Mouse (Mus musculus): ENCODE measurements around the gene Stoml2. TPM values are rescaled to one million over a fixed set of nuclear protein-coding genes. Genes with fewer than 3 reads are reported as not detected.

Gene Stoml2
- polyA plus RNA-seq (2015; fragmentation: Nextera tagmentation; extraction: Ambion mirVana): 363 and 374 TPM in 2 replicates

DNA sequence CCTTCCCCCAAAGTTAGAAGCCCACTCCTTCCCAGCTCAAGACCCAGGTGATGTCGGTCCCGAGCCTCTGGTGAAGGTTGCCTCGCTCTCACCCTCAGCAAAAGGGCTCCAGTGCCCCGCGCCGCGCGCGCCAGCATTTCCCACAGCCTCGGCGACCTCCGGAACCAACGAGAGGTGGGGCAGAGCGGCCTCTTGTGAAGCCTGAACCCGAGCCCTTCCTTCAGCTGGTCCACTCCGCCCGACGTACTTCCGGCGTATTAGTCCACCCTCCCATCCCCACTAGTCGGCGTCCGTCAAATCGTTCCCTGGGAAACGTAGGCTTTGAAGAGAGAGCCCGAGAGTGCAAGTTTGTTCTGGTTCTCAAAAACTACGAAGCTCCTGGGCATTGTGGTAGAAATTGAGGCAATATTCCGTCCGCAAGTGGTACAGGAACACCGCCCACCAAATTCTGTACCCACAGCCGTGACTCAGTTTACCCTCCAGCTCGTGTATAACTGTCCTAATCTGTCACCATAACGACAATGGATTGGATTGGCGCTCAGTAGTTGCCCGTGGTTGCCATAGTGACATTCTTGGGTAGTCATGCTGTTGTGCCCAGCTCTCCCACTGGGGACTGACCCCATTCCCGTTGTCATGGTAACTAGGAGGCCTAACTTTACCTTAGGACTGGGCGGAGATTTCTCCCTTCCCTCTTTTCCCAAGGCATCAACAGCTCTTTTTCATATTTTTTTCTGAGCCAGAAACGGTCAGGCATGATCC is at the start of gene Stoml2:
Gene Stoml2, minus strand, starts transcription at position 474 of the 759 bp plus-strand sequence.
- no peaks in the 10 kb centered on the region for H3K27me3 ChIP-seq (ENCODE audit: insufficient read depth, low read length)
- peak within 1 kb of the TSS; percentile 88 for H3K4me3 ChIP-seq (ENCODE audit: low read length)
- H3K4me1 ChIP-seq (ENCODE audit: insufficient read depth, low read length): peaks cover 14% of the 10 kb centered on the region
- peak; percentile 97 for ATAC-seq (ENCODE audit: low FRiP score, low TSS enrichment)
- peak within 1 kb of the TSS; percentile 96 for H3K9ac ChIP-seq (replicated peaks; ENCODE audit: low read length)
- H3K27ac ChIP-seq (ENCODE audit: low read length): peak within 1 kb of the TSS; percentile 93
- H3K36me3 ChIP-seq (ENCODE audit: insufficient read depth, low read length): peaks cover 44% of the 10 kb centered on the region
- peak within 1 kb of the TSS; percentile 92 for H3K4me2 ChIP-seq (replicated peaks; ENCODE audit: low read depth, low read length)
- no peaks in the 10 kb centered on the region for H3K9me3 ChIP-seq (ENCODE audit: low read length)
- WGBS: under 1% methylated on average over 38 of the region's 38 CpGs

DNA sequence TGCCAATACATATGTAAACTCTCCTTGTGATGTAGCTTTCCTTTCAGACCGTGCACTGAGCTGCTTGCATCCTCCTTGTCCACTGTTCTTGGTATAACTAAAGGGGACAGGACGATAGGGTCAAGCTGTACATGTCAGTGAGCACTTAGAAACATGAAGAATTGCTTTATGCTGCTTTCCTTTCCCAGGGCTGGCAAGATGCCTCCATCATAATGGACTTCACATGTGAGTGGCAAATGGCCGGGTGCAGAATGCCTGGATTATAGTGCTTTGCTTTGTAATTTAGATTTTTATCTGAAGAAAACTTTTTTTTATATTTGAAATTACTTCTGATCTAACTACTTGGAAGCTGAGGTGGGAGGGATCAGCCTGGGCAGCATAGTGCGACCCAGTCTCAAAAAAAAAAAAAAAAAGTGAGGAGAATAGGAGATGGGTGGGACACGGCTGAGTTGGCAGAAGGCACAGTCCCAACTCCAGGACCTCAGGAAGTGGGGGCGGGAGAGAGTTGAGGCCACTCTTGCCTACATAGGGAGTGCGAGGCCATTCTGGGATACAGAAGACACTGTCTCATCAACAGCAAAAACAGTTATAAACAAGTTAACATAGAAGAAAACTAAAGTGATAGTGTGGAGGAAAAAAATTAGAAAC is 46.7 kb upstream of the Stoml2 start:
- Histone ChIP-seq H3K27ac (ENCODE audit: low read length) (no peak overlapping the region), H3K4me1 (ENCODE audit: insufficient read depth, low read length) (peaks cover 6% of the 10 kb centered on the region; the same call in 1 of the 2 replicates), H3K27me3 (ENCODE audit: insufficient read depth, low read length) (no peaks in the 10 kb centered on the region), H3K36me3 (ENCODE audit: insufficient read depth, low read length) (no peaks in the 10 kb centered on the region), H3K9ac (replicated peaks; ENCODE audit: low read length) (no peak overlapping the region), H3K4me2 (replicated peaks; ENCODE audit: low read depth, low read length) (no peak overlapping the region), H3K4me3 (ENCODE audit: low read length) (no peak overlapping the region), H3K9me3 (ENCODE audit: low read length) (no peaks in the 10 kb centered on the region)
- WGBS: 24% methylated on average over 7 of the region's 7 CpGs
- peak; percentile 65 for ATAC-seq (ENCODE audit: low FRiP score, low TSS enrichment)

DNA sequence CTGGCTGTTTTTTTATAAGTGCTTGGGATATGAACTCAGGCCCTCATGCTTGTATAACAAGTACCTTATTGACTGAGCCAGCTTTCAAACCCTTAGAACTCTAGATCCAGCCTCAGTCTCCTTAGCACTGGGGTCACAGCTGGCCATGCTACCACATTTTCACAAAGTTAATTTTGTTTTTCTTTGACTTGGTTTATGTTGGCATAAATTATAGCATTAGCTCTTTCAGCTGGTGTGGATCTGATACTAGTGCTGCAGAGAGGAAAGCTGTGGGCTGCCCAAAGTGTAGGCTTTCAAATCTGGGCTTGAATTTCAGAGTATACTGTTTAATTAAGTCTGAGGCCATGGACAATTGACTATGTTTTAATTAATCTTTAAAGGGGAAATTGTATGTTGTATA is 43.4 kb upstream of the Stoml2 start:
- Histone ChIP-seq H3K27ac (ENCODE audit: low read length) (no peak overlapping the region), H3K4me1 (ENCODE audit: insufficient read depth, low read length) (peaks cover 6% of the 10 kb centered on the region; the same call in 1 of the 2 replicates), H3K9ac (replicated peaks; ENCODE audit: low read length) (no peak overlapping the region), H3K9me3 (ENCODE audit: low read length) (no peaks in the 10 kb centered on the region), H3K27me3 (ENCODE audit: insufficient read depth, low read length) (no peaks in the 10 kb centered on the region), H3K4me2 (replicated peaks; ENCODE audit: low read depth, low read length) (no peak overlapping the region), H3K4me3 (ENCODE audit: low read length) (no peak overlapping the region), H3K36me3 (ENCODE audit: insufficient read depth, low read length) (no peaks in the 10 kb centered on the region)
- ATAC-seq (ENCODE audit: low FRiP score, low TSS enrichment): peak; percentile 59; the same call in 1 of the 2 replicates

DNA sequence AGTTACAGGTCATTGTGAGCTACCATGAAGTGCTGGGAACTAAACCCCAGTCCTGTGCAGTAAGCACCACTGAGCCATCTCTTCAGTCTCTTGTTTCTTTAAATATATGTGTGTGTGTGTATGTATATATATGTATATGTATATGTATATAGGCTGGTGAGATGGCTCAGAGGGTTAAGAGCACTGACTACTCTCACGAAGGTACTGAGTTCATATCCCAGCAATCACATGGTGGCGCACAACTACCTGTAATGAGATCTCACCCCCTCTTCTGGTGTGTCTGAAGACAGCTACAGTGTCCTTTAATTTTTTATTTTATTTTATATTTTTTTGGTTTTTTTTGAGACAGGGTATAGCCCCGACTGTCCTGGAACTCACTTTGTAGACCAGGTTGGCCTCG is 34.0 kb upstream of the Stoml2 start:
- no peaks in the 10 kb centered on the region for H3K27me3 ChIP-seq (ENCODE audit: insufficient read depth, low read length)
- no peak overlapping the region for H3K27ac ChIP-seq (ENCODE audit: low read length)
- no peak overlapping the region for H3K4me2 ChIP-seq (replicated peaks; ENCODE audit: low read depth, low read length)
- ATAC-seq (ENCODE audit: low FRiP score, low TSS enrichment): no peak
- no peak overlapping the region for H3K4me3 ChIP-seq (ENCODE audit: low read length)
- H3K36me3 ChIP-seq (ENCODE audit: insufficient read depth, low read length): no peaks in the 10 kb centered on the region
- no peak overlapping the region for H3K9ac ChIP-seq (replicated peaks; ENCODE audit: low read length)
- no peaks in the 10 kb centered on the region for H3K9me3 ChIP-seq (ENCODE audit: low read length)
- 93% methylated on average over 4 of the region's 4 CpGs for WGBS
- peaks cover 2% of the 10 kb centered on the region; the same call in 1 of the 2 replicates for H3K4me1 ChIP-seq (ENCODE audit: insufficient read depth, low read length)

DNA sequence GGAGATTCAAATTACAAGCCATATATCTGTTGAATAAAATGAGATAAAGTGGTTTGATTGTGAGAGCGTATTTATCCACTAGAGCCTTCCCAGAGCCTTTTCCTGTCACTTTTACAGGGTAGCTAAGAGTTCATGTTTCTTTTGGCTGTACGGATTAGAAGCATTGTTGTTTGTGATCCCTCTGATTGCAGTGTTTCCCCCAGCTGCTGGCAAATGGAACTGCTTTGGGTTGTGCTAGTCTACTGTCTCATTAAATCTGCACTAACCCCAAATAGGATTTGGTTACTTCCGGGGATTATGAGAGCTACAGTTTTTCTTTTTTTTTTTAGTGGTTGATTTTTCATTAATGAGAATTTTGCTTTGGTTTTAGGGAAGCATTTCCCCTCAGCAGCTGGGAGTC is 28.8 kb upstream of the Stoml2 start:
- Histone ChIP-seq H3K4me1 (ENCODE audit: insufficient read depth, low read length) (peaks cover 16% of the 10 kb centered on the region; the same call in 1 of the 2 replicates), H3K27me3 (ENCODE audit: insufficient read depth, low read length) (no peaks in the 10 kb centered on the region), H3K36me3 (ENCODE audit: insufficient read depth, low read length) (no peaks in the 10 kb centered on the region), H3K9me3 (ENCODE audit: low read length) (no peaks in the 10 kb centered on the region), H3K4me3 (ENCODE audit: low read length) (no peak overlapping the region; the same call in 1 of the 2 replicates), H3K4me2 (replicated peaks; ENCODE audit: low read depth, low read length) (no peak overlapping the region), H3K27ac (ENCODE audit: low read length) (no peak overlapping the region), H3K9ac (replicated peaks; ENCODE audit: low read length) (no peak overlapping the region)
- no peak for ATAC-seq (ENCODE audit: low FRiP score, low TSS enrichment)
- WGBS: 25% methylated on average over 3 of the region's 3 CpGs

DNA sequence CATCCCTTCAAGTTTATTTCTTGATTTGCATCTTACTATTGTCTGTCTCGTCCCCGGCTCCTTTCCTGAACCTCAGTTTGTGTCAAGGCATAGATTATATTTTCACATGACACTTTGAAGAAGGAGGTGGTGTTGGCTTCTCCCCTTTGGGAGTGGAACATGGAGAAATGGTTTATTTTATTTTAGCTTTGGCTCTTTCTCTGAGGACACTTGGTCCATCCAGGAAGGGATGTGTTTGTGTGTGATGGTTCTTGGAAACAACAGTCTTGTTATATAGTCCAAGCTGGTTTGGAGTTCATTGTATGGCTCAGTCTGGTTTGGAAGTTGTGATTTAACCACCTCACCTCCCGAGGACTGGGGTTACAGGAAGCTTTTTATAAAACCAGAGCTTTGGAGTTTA is 28.2 kb upstream of the Stoml2 start:
- H3K9me3 ChIP-seq (ENCODE audit: low read length): no peaks in the 10 kb centered on the region
- 33% methylated on average over 3 of the region's 3 CpGs for WGBS
- H3K4me1 ChIP-seq (ENCODE audit: insufficient read depth, low read length): peaks cover 16% of the 10 kb centered on the region; the same call in 1 of the 2 replicates
- peak overlapping the region; percentile 90 for H3K4me2 ChIP-seq (replicated peaks; ENCODE audit: low read depth, low read length)
- H3K27me3 ChIP-seq (ENCODE audit: insufficient read depth, low read length): no peaks in the 10 kb centered on the region
- H3K27ac ChIP-seq (ENCODE audit: low read length): no peak overlapping the region
- no peak overlapping the region for H3K9ac ChIP-seq (replicated peaks; ENCODE audit: low read length)
- ATAC-seq (ENCODE audit: low FRiP score, low TSS enrichment): no peak
- peak overlapping the region; percentile 80 for H3K4me3 ChIP-seq (ENCODE audit: low read length)
- H3K36me3 ChIP-seq (ENCODE audit: insufficient read depth, low read length): no peaks in the 10 kb centered on the region

DNA sequence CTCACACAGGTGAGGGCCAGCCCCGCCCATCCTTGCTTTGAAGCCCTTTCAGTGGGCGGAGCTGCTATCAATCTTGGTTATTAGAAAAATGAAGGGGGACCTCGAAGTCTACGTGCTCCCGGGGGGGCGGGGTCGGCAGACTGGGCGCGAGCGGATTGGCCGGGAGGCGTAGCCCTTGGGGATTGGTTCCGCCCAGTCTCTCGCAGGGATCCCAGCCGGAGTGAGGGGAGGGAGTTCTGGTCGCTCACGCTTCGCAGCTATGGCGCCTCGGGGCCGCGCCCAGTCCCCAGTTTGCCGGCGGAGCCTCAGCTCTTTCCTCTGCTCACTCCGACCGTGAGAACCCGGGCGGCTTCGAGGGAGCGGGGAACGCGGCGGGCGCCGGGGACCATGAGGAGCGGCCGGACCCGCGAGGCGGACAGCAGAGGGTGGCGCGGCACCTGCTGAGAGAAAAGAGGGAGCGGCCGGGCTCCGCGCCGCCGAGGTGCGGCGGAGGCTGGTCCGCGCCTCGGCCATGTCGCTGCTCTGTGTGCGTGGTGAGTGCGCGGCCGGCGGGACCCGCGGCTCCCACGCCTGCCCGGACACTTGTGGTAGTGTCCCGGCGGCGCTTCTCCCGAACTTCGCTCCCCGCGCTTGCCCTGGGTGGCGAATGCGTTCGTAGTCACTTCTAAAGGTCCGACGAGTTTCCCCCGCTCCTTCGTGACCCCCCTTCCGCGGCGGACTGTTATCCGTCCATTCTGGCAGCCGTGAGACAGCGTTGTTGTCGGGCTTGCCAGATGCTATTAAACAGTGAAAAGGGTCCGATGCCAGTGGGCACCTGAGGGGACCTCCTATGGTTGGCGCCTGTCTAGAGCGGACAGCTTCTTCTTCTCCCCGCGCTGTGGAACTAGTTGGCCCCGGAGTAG is 27.5 kb upstream of the Stoml2 start, which contains the start of gene Unc13b:
Gene Unc13b, plus strand, starts transcription at position 201 of the 902 bp plus-strand sequence.
- peak within 1 kb of the TSS; percentile 90 for H3K4me2 ChIP-seq (replicated peaks; ENCODE audit: low read depth, low read length)
- peak within 1 kb of the TSS; percentile 68 for H3K27ac ChIP-seq (ENCODE audit: low read length)
- no peaks in the 10 kb centered on the region for H3K36me3 ChIP-seq (ENCODE audit: insufficient read depth, low read length)
- no peaks in the 10 kb centered on the region for H3K9me3 ChIP-seq (ENCODE audit: low read length)
- peak within 1 kb of the TSS; percentile 79 for H3K9ac ChIP-seq (replicated peaks; ENCODE audit: low read length)
- no peaks in the 10 kb centered on the region for H3K27me3 ChIP-seq (ENCODE audit: insufficient read depth, low read length)
- WGBS: 1% methylated on average over 90 of the region's 90 CpGs
- peaks cover 16% of the 10 kb centered on the region; the same call in 1 of the 2 replicates for H3K4me1 ChIP-seq (ENCODE audit: insufficient read depth, low read length)
- peak within 1 kb of the TSS; percentile 80 for H3K4me3 ChIP-seq (ENCODE audit: low read length)
- ATAC-seq (ENCODE audit: low FRiP score, low TSS enrichment): peak; percentile 96

DNA sequence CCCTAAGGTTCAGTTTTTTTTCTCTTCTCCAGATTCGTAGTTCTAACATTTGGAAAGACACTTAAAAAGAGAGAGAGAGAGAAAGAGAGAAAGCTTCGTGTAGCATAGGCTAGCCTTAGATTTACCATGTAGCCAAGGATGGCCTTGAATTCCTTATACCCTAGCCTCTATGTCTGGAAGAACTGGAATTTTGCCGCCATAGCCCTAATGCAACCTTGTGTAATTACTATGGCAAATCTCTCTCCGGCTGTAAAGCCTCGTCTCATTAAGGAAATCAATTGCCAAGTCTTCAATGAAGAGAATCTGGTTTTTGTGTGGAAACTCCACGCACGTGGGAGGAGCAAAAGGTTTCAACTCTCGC is 26.9 kb upstream of the Stoml2 start:
- H3K27ac ChIP-seq (ENCODE audit: low read length): no peak overlapping the region
- no peak overlapping the region for H3K9ac ChIP-seq (replicated peaks; ENCODE audit: low read length)
- no peaks in the 10 kb centered on the region for H3K9me3 ChIP-seq (ENCODE audit: low read length)
- ATAC-seq (ENCODE audit: low FRiP score, low TSS enrichment): peak; percentile 18
- 15% methylated on average over 8 of the region's 8 CpGs for WGBS
- peak overlapping the region; percentile 80 for H3K4me3 ChIP-seq (ENCODE audit: low read length)
- H3K27me3 ChIP-seq (ENCODE audit: insufficient read depth, low read length): no peaks in the 10 kb centered on the region
- H3K4me1 ChIP-seq (ENCODE audit: insufficient read depth, low read length): peaks cover 16% of the 10 kb centered on the region; the same call in 1 of the 2 replicates
- no peaks in the 10 kb centered on the region for H3K36me3 ChIP-seq (ENCODE audit: insufficient read depth, low read length)
- peak overlapping the region; percentile 90 for H3K4me2 ChIP-seq (replicated peaks; ENCODE audit: low read depth, low read length)

DNA sequence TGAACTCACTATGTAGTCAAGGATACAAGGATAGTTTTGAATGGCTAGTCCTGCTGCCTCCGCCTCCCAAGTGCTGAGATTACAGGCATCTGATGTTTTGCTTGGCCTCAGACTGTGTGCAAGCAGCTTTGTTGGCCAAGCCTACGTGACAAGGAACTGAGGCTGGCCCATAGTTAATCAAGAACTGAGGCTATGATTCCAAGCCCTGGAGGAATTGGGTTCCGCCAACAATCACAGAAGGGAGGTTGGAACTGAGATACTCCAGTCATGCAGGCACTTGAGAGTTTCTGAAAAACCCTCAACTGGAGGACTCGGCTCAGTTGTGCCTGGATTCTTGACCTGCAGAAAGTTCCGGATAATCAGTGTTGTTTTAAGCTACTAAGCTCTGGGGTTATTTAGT is 26.1 kb upstream of the Stoml2 start:
- Histone ChIP-seq H3K27me3 (ENCODE audit: insufficient read depth, low read length) (no peaks in the 10 kb centered on the region), H3K4me2 (replicated peaks; ENCODE audit: low read depth, low read length) (no peak overlapping the region), H3K9ac (replicated peaks; ENCODE audit: low read length) (no peak overlapping the region), H3K27ac (ENCODE audit: low read length) (no peak overlapping the region), H3K4me1 (ENCODE audit: insufficient read depth, low read length) (peaks cover 16% of the 10 kb centered on the region; the same call in 1 of the 2 replicates), H3K36me3 (ENCODE audit: insufficient read depth, low read length) (no peaks in the 10 kb centered on the region), H3K4me3 (ENCODE audit: low read length) (no peak overlapping the region), H3K9me3 (ENCODE audit: low read length) (no peaks in the 10 kb centered on the region)
- WGBS: 92% methylated on average over 5 of the region's 5 CpGs
- ATAC-seq (ENCODE audit: low FRiP score, low TSS enrichment): no peak
